Mouse (Mus musculus) embryonic facial prominence, embryonic 12.5 days (tissue): ENCODE data around the gene Gfm2. TPM values are rescaled to one million over a fixed set of nuclear protein-coding genes. Genes with fewer than 3 reads are reported as not detected.
"Not testable (repeated sequence)": the region's sequence is repeated elsewhere in the genome, so short reads cannot be mapped to it uniquely, and the experiment has no call there.

ENCODE experiments used
- ATAC-seq: fragments of 200-750 bp; cut with Nextera tagmentation; 2 replicates; pipeline ENCODE4 v1.8.0; 2017; ENCODE audit not compliant: insufficient number of reproducible peaks, insufficient read depth, low FRiP score, low TSS enrichment
- H3K27ac ChIP-seq: fragments of 300-500 bp; sonication (generic); 2 replicates; pipeline ENCODE4 v1.5.1; 2016; ENCODE audit warnings: mild to moderate bottlenecking
- H3K27me3 ChIP-seq: fragments of 300-500 bp; sonication (generic); 2 replicates; pipeline ENCODE4 v1.6.1; 2016; ENCODE audit warnings: mild to moderate bottlenecking, moderate library complexity
- H3K36me3 ChIP-seq: fragments of 300-500 bp; sonication (generic); 2 replicates; pipeline ENCODE4 v1.6.1; 2016; ENCODE audit warnings: mild to moderate bottlenecking
- H3K4me1 ChIP-seq: fragments of 300-500 bp; sonication (generic); 2 replicates; pipeline ENCODE4 v1.6.1; 2016
- H3K4me2 ChIP-seq: fragments of 300-500 bp; sonication (generic); replicated peaks from 2 replicates; pipeline ENCODE4 v1.6.1; 2016; ENCODE audit warnings: mild to moderate bottlenecking, moderate library complexity
- H3K4me3 ChIP-seq: fragments of 300-500 bp; sonication (generic); 2 replicates; pipeline ENCODE4 v1.5.1; 2016; ENCODE audit warnings: mild to moderate bottlenecking
- H3K9ac ChIP-seq: fragments of 300-500 bp; sonication (generic); 2 replicates; pipeline ENCODE4 v1.6.1; 2016; ENCODE audit warnings: mild to moderate bottlenecking, moderate library complexity
- H3K9me3 ChIP-seq: fragments of 300-500 bp; sonication (generic); 2 replicates; pipeline ENCODE4 v1.6.1; 2016; ENCODE audit warnings: mild to moderate bottlenecking, moderate library complexity
- WGBS: fragments of 180-500 bp; shearing (Covaris S2); methylation state at CpG from one replicate; pipeline ENCODE4 v1.1.7; 2016; 5-methylcytosine and 5-hydroxymethylcytosine counted together
- polyA plus RNA-seq: library from polyadenylated mRNA; unstranded; fragments of >200 nt; fragmentation: Nextera tagmentation; extraction: Ambion mirVana; gene quantifications from 2 replicates; pipeline ENCODE4 v1.2.1, GENCODE M21; 2016

Gfm2 gene
- polyA plus RNA-seq: 34.5 and 36.2 TPM in 2 replicates

- Histone ChIP-seq H3K27me3 (no peaks in the 10 kb centered on the region), H3K9me3 (no peaks in the 10 kb centered on the region), H3K9ac (peak within 1 kb of the TSS; percentile 78), H3K4me2 (peak within 1 kb of the TSS; percentile 63), H3K4me1 (no peaks in the 10 kb centered on the region), H3K27ac (peak within 1 kb of the TSS; percentile 82), H3K4me3 (peak within 1 kb of the TSS; percentile 86), H3K36me3 (peaks cover 21% of the 10 kb centered on the region)
- ATAC-seq: peak; percentile 93
- WGBS: under 1% methylated on average over 57 of the region's 57 CpGs
Measured at GRCm38 (mm10) chr13:97137466-97138400, at the start of gene Gfm2, which contains the start of gene Nsa2. Gene Gfm2 (plus strand): TSS chr13:97137937. Gene Nsa2 (minus strand): TSS chr13:97137937.

GRCm38 (mm10) chr13:97088183-97088582, 49.6 kb upstream of the Gfm2 start:
- no peak overlapping the region for H3K27ac ChIP-seq
- H3K4me2 ChIP-seq: no peak overlapping the region
- H3K4me3 ChIP-seq: no peak overlapping the region
- H3K27me3 ChIP-seq: no peaks in the 10 kb centered on the region
- no peaks in the 10 kb centered on the region for H3K36me3 ChIP-seq
- whole genome bisulfite sequencing: 85% methylated on average over 3 of the region's 3 CpGs
- no peak for ATAC-seq
- H3K4me1 ChIP-seq: no peaks in the 10 kb centered on the region
- H3K9me3 ChIP-seq: no peaks in the 10 kb centered on the region
- H3K9ac ChIP-seq: no peak overlapping the region

- Histone ChIP-seq H3K4me1 (no peaks in the 10 kb centered on the region), H3K4me2 (no peak overlapping the region), H3K4me3 (no peak overlapping the region), H3K27ac (no peak overlapping the region), H3K9ac (no peak overlapping the region), H3K36me3 (no peaks in the 10 kb centered on the region), H3K9me3 (no peaks in the 10 kb centered on the region), H3K27me3 (no peaks in the 10 kb centered on the region)
- 89% methylated on average over 4 of the region's 4 CpGs for WGBS
- ATAC-seq: no peak
Measured at GRCm38 (mm10) chr13:97095726-97096125, 42.0 kb upstream of the Gfm2 start.

- Histone ChIP-seq H3K4me2 (no peak within 1 kb of the TSS), H3K27me3 (no peaks in the 10 kb centered on the region), H3K9ac (no peak within 1 kb of the TSS), H3K27ac (no peak within 1 kb of the TSS), H3K4me3 (no peak within 1 kb of the TSS), H3K4me1 (no peaks in the 10 kb centered on the region), H3K9me3 (no peaks in the 10 kb centered on the region), H3K36me3 (no peaks in the 10 kb centered on the region)
- WGBS: 80% methylated on average over 22 of the region's 22 CpGs
- no peak for ATAC-seq
Measured at GRCm38 (mm10) chr13:97099187-97099852, 38.4 kb upstream of the Gfm2 start, which contains the start of gene Gm6169. Gene Gm6169 (minus strand): TSS chr13:97099237.

GRCm38 (mm10) chr13:97104996-97105395, 32.7 kb upstream of the Gfm2 start:
- Histone ChIP-seq H3K27me3 (no peaks in the 10 kb centered on the region), H3K36me3 (0 out of 2 replicates have a peak, but pooled peaks cover under 1% of the 10 kb centered on the region), H3K27ac (no peak overlapping the region), H3K9me3 (no peaks in the 10 kb centered on the region), H3K9ac (no peak overlapping the region), H3K4me3 (no peak overlapping the region), H3K4me2 (no peak overlapping the region), H3K4me1 (no peaks in the 10 kb centered on the region)
- WGBS: 76% methylated on average over 7 of the region's 7 CpGs
- no peak for ATAC-seq

- not testable (repeated sequence) for H3K27me3 ChIP-seq, H3K4me2 ChIP-seq, H3K9ac ChIP-seq, H3K27ac ChIP-seq, ATAC-seq, H3K9me3 ChIP-seq, H3K4me3 ChIP-seq, H3K36me3 ChIP-seq, H3K4me1 ChIP-seq
- 93% methylated on average over 4 of the region's 4 CpGs for WGBS
Measured at GRCm38 (mm10) chr13:97107721-97108120, 30.0 kb upstream of the Gfm2 start.

GRCm38 (mm10) chr13:97109046-97109445, 28.7 kb upstream of the Gfm2 start:
- 86% methylated on average over 4 of the region's 4 CpGs for WGBS
- Histone ChIP-seq H3K4me3 (no peak overlapping the region), H3K4me2 (no peak overlapping the region), H3K36me3 (0 out of 2 replicates have a peak, but pooled peaks cover 4% of the 10 kb centered on the region), H3K27ac (no peak overlapping the region), H3K9ac (no peak overlapping the region), H3K4me1 (no peaks in the 10 kb centered on the region), H3K27me3 (no peaks in the 10 kb centered on the region), H3K9me3 (no peaks in the 10 kb centered on the region)
- no peak for ATAC-seq

- Histone ChIP-seq H3K36me3 (0 out of 2 replicates have a peak, but pooled peaks cover 9% of the 10 kb centered on the region), H3K9ac (no peak overlapping the region), H3K4me2 (no peak overlapping the region), H3K4me3 (no peak overlapping the region), H3K9me3 (no peaks in the 10 kb centered on the region), H3K4me1 (no peaks in the 10 kb centered on the region), H3K27ac (no peak overlapping the region), H3K27me3 (no peaks in the 10 kb centered on the region)
- ATAC-seq: no peak
- WGBS: 82% methylated on average over 3 of the region's 3 CpGs
Measured at GRCm38 (mm10) chr13:97121341-97121740, 16.4 kb upstream of the Gfm2 start.

GRCm38 (mm10) chr13:97129654-97130053, 8.1 kb upstream of the Gfm2 start:
- H3K9ac ChIP-seq, H3K4me3 ChIP-seq, H3K27ac ChIP-seq, H3K9me3 ChIP-seq, H3K27me3 ChIP-seq, H3K4me1 ChIP-seq, ATAC-seq, H3K4me2 ChIP-seq: not testable (repeated sequence)
- H3K36me3 ChIP-seq: peaks cover 20% of the 10 kb centered on the region
- 91% methylated on average over 4 of the region's 4 CpGs for WGBS

GRCm38 (mm10) chr13:97130413-97130812, 7.3 kb upstream of the Gfm2 start:
- H3K27me3 ChIP-seq, H3K27ac ChIP-seq, H3K9me3 ChIP-seq, ATAC-seq, H3K4me3 ChIP-seq, H3K9ac ChIP-seq, H3K4me1 ChIP-seq, H3K4me2 ChIP-seq: not testable (repeated sequence)
- no CpG with 5 or more reads among the region's 2 CpGs for WGBS
- peaks cover 23% of the 10 kb centered on the region for H3K36me3 ChIP-seq

GRCm38 (mm10) chr13:97138404-97138931, 731 bp downstream of the Gfm2 start:
- 33% methylated on average over 8 of the region's 8 CpGs for WGBS
- H3K4me1 ChIP-seq, ATAC-seq, H3K9me3 ChIP-seq, H3K27me3 ChIP-seq: not testable (repeated sequence)
- 0 out of 2 replicates have a peak overlapping the region, but pooled peaks have one; percentile 82 for H3K27ac ChIP-seq
- H3K9ac ChIP-seq: peak overlapping the region; percentile 78
- peak overlapping the region; percentile 54 for H3K4me2 ChIP-seq
- peak overlapping the region; percentile 86 for H3K4me3 ChIP-seq
- H3K36me3 ChIP-seq: peaks cover 20% of the 10 kb centered on the region
